Mouse (Mus musculus): ENCODE measurements around the gene Gm128.

Gm128 gene

GRCm38 (mm10) chr3:95241498-95241897 lies at the start of gene Gm128:
Gene Gm128 (minus strand): TSS chr3:95241598.
- DNase-seq (ENCODE audit: low read depth, low spot score), result no peak

DNA sequence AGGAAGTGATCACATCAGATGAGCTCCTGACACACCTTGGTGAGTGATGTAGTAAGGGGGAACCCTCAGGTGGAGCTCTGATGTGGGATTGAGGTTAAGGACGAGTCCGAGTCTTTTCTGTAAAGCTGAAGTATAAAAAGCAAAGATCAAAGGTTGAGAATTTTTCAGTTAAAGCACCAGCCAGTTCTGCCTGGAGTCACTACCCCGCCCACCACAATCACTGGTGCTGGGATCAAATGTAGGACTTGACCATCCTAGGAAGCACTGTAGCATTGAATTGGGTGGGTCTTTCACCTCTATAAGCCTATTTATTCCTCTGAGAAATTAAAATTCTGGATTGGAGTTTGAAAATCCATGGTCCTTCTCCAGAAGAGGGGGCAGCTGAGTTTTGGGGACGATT lies 49.6 kb upstream of the Gm128 start:
- no peak for DNase-seq (ENCODE audit: low read depth, low spot score)

- no peak for DNase-seq (ENCODE audit: low read depth, low spot score)
These were observed 48.8 kb upstream of the Gm128 start for GRCm38 (mm10) chr3:95290156-95290555.

DNA sequence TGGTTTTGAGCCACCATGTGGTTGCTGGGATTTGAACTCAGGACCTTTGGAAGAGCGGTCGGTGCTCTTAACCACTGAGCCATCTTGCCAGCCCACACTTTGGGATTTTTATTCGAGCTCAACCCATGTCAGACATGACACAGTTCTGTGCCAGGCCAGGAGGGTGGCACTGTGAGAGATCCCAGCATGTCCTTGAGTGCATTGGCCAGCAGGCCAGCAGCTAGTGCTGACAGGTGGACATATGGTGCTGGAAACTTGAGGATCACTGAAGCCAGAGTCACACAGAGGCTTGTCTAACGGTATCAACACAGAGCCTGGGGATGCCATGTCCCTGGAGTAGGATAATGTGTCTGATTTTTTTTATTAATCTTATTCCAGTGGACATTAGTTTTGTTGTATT lies 48.0 kb upstream of the Gm128 start:
- no peak for DNase-seq (ENCODE audit: low read depth, low spot score)

- DNase-seq (ENCODE audit: low read depth, low spot score), result no peak
These were observed 46.1 kb upstream of the Gm128 start for GRCm38 (mm10) chr3:95287541-95287940.

DNA sequence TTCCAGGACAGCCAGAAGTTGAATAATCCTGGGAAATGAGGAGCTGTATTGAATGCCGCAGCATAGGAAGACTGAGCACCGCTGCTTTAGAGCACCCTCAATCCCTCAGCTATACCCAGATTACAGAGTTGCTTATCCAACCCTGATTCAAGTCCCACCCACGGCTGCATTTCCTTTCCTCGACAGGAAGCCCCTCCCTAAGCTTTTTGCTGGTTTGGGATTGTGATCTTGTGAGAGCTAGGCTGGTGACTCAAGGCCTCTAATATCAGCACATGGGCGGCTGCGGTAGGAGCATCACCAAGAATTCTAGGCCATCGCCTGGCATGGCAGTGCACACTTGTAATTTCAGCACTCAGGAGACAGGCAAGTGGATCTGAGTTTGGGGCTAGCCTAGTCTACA lies 45.1 kb upstream of the Gm128 start:
- no peak for DNase-seq (ENCODE audit: low read depth, low spot score)

GRCm38 (mm10) chr3:95286011-95286410 lies 44.6 kb upstream of the Gm128 start:
- no peak for DNase-seq (ENCODE audit: low read depth, low spot score)

- no peak for DNase-seq (ENCODE audit: low read depth, low spot score)
These were observed 44.0 kb upstream of the Gm128 start for GRCm38 (mm10) chr3:95285390-95285789.

GRCm38 (mm10) chr3:95284501-95285281 lies 43.3 kb upstream of the Gm128 start:
- no peak for DNase-seq (ENCODE audit: low read depth, low spot score)

DNA sequence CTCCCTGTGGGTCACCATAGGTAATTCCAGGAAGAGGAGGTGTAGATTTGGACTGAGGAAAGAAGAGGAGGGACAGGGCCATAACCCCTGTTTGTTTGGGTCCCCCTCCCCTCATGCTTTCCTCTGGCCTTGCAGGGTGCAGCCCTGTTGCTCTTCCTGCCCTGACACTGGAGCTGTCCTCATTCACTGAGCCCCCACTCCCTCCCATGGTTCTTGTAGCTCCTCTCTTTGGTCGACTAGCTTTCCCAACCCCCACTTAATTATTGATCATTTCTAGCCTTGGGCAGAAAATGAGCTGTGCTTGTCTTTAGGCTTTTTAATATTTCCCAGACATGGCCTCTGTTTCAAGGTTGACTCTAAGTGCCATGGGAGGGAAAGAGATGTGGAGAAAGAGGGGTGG lies 42.7 kb upstream of the Gm128 start:
- no peak for DNase-seq (ENCODE audit: low read depth, low spot score)

- no peak for DNase-seq (ENCODE audit: low read depth, low spot score)
These were observed 42.2 kb upstream of the Gm128 start for GRCm38 (mm10) chr3:95283589-95283941.

- DNase-seq (ENCODE audit: low read depth, low spot score), result no peak
These were observed 41.6 kb upstream of the Gm128 start for GRCm38 (mm10) chr3:95282865-95283588.

DNA sequence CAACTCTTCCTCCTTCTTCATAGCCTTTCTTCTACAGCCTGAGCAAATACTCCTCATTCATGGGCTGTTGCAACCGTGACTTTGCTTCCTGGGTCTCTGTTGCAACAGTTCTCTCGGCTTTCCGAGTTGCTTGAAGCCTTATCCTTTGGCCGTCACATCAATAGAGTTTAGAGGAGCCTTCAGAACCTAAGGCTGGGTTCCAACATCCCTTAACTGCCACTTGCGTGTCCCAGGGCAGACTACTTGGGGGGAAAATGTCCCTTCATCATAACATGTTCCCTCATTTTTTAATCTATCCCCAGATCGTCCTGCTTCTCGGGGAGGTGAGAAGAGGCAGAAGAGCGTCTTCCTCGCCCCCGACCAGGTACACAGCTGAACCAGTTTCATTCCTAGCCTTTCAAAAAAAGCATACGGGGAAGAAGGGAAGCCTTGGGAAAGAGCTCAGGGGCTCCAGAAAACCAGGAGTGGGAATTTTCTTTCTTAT lies 41.0 kb upstream of the Gm128 start:
- DNase-seq (ENCODE audit: low read depth, low spot score), result no peak

GRCm38 (mm10) chr3:95281216-95282126 lies 40.1 kb upstream of the Gm128 start, which contains the start of the genes Mindy1 and Prune1:
Gene Mindy1 (plus strand): TSS chr3:95281345.
Gene Prune1 (minus strand): TSS chr3:95282076.
- peak; percentile 97 for DNase-seq (ENCODE audit: low read depth, low spot score)

DNA sequence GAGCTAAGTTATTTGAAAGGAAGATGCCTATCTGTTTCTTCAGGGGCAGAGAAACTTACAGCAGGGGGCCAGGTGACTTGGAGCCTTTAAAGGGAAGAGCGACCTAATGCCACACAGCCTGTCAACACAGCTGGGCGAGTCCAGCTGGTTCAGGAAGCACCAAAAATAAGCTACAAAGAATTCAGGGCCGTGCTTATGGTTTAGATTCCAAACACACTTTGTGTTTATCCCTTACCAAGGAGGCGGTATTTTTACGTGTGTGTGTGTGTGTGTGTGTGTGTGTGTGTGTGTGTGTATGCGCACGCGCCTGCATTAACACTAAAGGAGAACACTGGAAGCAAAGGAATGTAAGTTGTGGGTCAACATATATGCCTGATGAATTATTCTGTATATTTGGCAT lies 39.3 kb upstream of the Gm128 start:
- DNase-seq (ENCODE audit: low read depth, low spot score), result no peak

DNA sequence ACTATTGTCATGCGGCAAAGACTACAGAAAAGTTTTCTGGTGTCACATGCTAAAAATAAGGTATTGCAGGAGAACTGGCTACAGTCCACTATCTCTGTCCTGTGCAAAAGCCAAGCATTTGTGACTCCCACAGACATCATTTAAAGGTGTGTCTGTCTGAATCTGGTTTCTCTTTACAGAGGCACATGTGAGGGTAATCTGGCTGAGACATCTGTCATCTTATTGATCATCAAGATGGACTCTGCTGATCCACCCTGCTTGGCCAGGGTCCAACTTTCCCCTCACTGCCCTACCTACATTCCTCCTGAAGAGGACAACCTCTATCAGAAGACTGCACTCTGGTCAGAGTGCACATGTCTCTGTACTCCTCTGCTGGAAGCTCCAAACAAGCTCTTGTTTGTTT lies 35.8 kb upstream of the Gm128 start:
- no peak for DNase-seq (ENCODE audit: low read depth, low spot score)

GRCm38 (mm10) chr3:95276428-95276934 lies 35.1 kb upstream of the Gm128 start:
- DNase-seq (ENCODE audit: low read depth, low spot score), result no peak

DNA sequence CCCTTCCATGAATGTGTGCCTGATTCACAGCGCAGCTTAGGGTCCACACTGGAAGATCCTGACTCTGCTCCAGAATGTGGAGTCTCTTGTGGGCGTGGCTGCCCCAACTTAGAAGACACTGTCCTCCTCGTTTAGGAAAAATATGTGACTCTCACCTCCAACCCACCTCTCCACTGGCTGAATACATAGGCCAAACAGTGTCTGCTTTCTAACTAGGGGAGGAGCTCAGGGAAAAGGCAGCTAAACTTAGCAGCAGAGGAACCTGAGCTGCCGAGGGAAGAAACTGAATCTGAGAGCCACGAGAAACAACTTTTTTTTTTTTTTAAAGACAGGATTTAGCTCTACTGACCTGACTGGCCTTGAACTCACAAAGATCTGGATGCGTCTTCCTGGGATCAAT lies 33.8 kb upstream of the Gm128 start:
- DNase-seq (ENCODE audit: low read depth, low spot score), result no peak

GRCm38 (mm10) chr3:95274453-95274852 lies 33.1 kb upstream of the Gm128 start:
- DNase-seq (ENCODE audit: low read depth, low spot score), result no peak

DNA sequence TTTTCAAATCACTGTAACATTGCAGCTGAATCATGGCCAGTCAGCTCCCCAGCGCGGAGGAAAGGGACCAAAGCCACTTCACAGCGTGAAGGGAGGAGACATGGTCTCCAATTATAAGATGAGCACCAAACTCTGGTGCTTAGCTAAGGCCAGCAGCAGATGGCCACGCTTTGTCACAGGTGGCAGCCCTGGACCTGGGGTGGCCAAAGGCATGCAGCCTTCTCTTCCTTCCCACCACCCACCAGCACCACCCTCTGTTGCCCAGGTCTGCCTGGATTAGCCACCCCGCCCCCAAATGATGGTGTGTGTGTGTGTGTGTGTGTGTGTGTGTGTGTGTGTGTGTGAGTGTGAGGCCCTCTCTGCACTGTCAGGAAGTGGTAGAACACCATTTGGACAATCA lies 32.1 kb upstream of the Gm128 start:
- DNase-seq (ENCODE audit: low read depth, low spot score), result no peak

- no peak for DNase-seq (ENCODE audit: low read depth, low spot score)
These were observed 29.5 kb upstream of the Gm128 start for GRCm38 (mm10) chr3:95270766-95271364.

All from WW6 (cell line).